Mouse (Mus musculus) liver, embryonic 16.5 days (tissue): ENCODE data around the gene Mlf2. TPM values are rescaled to one million over a fixed set of nuclear protein-coding genes. Genes with fewer than 3 reads are reported as not detected.

ENCODE experiments used
- ATAC-seq: fragments of 200-750 bp; cut with Nextera tagmentation; 2 replicates; pipeline ENCODE4 v1.8.0; 2017; ENCODE audit warnings: low read depth, mild to moderate bottlenecking, moderate number of reproducible peaks, moderate library complexity
- H3K27ac ChIP-seq: fragments of 300-500 bp; sonication (generic); 2 replicates; pipeline ENCODE4 v1.5.1; 2014; ENCODE audit warnings: mild to moderate bottlenecking, low read length
- H3K27me3 ChIP-seq: fragments of 300-500 bp; sonication (generic); 2 replicates; pipeline ENCODE4 v1.6.1; 2014; ENCODE audit warnings: low read depth, low read length, mixed read lengths; ENCODE audit not compliant: control insufficient read depth, insufficient read depth
- H3K36me3 ChIP-seq: fragments of 300-500 bp; sonication (generic); 2 replicates; pipeline ENCODE4 v1.6.1; 2014; ENCODE audit warnings: mild to moderate bottlenecking; ENCODE audit not compliant: control insufficient read depth, insufficient read depth
- H3K4me1 ChIP-seq: fragments of 300-500 bp; sonication (generic); 2 replicates; pipeline ENCODE4 v1.6.1; 2014; ENCODE audit warnings: low read depth, low read length, mixed read lengths; ENCODE audit not compliant: control insufficient read depth
- H3K4me2 ChIP-seq: fragments of 300-500 bp; sonication (generic); 2 replicates; pipeline ENCODE4 v1.6.1; 2014; ENCODE audit warnings: low read depth, low read length, mixed read lengths
- H3K4me3 ChIP-seq: fragments of 300-500 bp; sonication (generic); 2 replicates; pipeline ENCODE4 v1.5.1; 2014; ENCODE audit warnings: low read depth, mild to moderate bottlenecking, low read length
- H3K9ac ChIP-seq: fragments of 300-500 bp; sonication (generic); 2 replicates; pipeline ENCODE4 v1.6.1; 2014; ENCODE audit warnings: low read depth, low read length
- H3K9me3 ChIP-seq: fragments of 300-500 bp; sonication (generic); replicated peaks from 2 replicates; pipeline ENCODE4 v1.6.1; 2016; ENCODE audit warnings: low read length; ENCODE audit not compliant: control insufficient read depth
- WGBS: fragments of 180-500 bp; shearing (Covaris S2); extraction: QIAGEN DNeasy Blood & Tissue Kit; methylation state at CpG from one replicate; pipeline ENCODE4 v1.1.7; 2014; ENCODE audit not compliant: insufficient replicate concordance; 5-methylcytosine and 5-hydroxymethylcytosine counted together
- polyA plus RNA-seq: library from polyadenylated mRNA; unstranded; fragments of >200 nt; fragmentation: Nextera tagmentation; extraction: Ambion mirVana; gene quantifications from 2 replicates; pipeline ENCODE4 v1.2.1, GENCODE M21; 2015

Mlf2 gene
- polyA plus RNA-seq, 1 experiment from 2014 or later, result 110 TPM

DNA sequence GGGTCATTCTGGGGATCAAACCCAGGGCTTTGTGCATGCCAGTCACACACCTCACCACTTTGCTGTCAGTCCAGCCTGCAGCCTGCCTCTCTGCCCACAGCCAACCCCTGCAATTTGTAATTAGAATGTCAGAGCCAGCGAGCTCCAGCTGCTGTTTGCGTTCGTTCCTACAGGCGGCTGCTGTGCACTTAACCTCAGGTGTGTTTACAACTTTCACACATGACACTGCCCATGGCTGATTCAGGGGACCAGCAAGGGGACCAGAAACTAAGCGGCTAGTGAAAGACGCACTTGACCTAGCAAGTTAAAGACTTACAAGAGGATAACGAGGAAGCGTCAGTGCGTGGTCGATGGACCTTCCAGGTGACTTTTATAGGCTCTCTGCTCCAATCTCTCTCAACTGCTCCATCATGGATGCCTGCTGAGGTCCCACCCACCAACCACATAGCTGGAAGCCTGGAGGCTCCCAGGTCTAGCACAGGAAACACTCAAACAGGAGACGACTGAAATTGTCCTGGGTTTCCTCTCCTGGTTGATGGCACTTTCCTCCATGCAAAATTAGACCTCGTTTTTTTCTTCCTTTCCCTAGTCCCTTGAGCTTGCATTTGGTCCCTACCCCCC lies 5.9 kb upstream of the Mlf2 start:
- peak overlapping the region; percentile 41 for H3K4me3 ChIP-seq
- H3K4me2 ChIP-seq, result peak overlapping the region; percentile 39
- peaks cover 3% of the 10 kb centered on the region for H3K4me1 ChIP-seq
- no peak for ATAC-seq
- 41% methylated on average over 12 of the region's 12 CpGs for WGBS
- H3K27me3 ChIP-seq, result peaks cover 6% of the 10 kb centered on the region
- peak overlapping the region; percentile 7; the same call in 1 of the 2 replicates for H3K9ac ChIP-seq
- no peaks in the 10 kb centered on the region for H3K9me3 ChIP-seq
- no peaks in the 10 kb centered on the region for H3K36me3 ChIP-seq
- peak overlapping the region; percentile 81 for H3K27ac ChIP-seq

GRCm38 (mm10) chr6:124925941-124926340 lies 5.2 kb upstream of the Mlf2 start:
- Histone ChIP-seq H3K4me1 (peaks cover 6% of the 10 kb centered on the region), H3K9ac (no peak overlapping the region; the same call in 1 of the 2 replicates), H3K27ac (peak overlapping the region; percentile 81), H3K36me3 (no peaks in the 10 kb centered on the region), H3K4me2 (peak overlapping the region; percentile 39), H3K9me3 (no peaks in the 10 kb centered on the region), H3K4me3 (peak overlapping the region; percentile 41), H3K27me3 (peaks cover 3% of the 10 kb centered on the region; the same call in 1 of the 2 replicates)
- no peak for ATAC-seq
- 33% methylated on average over 5 of the region's 5 CpGs for WGBS

DNA sequence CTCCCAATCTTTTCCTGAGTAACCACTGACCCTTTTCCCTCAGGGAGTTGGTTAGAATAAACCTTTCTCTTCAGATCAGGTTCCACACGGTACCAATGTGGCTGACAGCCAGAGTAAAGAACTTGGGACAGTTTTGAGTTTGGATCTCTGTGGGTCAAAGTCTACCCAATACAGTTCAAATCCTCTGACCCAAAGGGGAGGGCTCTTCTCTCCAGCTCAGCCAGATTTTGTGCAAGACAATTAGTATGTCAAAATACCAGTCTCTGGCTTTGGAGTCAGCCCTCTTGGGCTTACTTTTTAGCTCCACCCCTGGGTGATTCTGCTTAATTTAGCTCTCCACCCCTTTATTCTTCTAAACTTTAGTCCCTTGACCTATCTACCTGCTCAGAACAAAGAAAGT lies 955 bp upstream of the Mlf2 start:
- peak overlapping the region; percentile 97 for H3K4me3 ChIP-seq
- peak; percentile 2 for ATAC-seq
- WGBS, result 67% methylated on average over 1 of the region's 1 CpGs
- H3K9me3 ChIP-seq, result no peaks in the 10 kb centered on the region
- peak overlapping the region; percentile 71 for H3K9ac ChIP-seq
- H3K27ac ChIP-seq, result peak overlapping the region; percentile 87
- H3K27me3 ChIP-seq, result no peaks in the 10 kb centered on the region
- peak overlapping the region; percentile 76 for H3K4me2 ChIP-seq
- peaks cover 19% of the 10 kb centered on the region for H3K4me1 ChIP-seq
- peaks cover 9% of the 10 kb centered on the region for H3K36me3 ChIP-seq

DNA sequence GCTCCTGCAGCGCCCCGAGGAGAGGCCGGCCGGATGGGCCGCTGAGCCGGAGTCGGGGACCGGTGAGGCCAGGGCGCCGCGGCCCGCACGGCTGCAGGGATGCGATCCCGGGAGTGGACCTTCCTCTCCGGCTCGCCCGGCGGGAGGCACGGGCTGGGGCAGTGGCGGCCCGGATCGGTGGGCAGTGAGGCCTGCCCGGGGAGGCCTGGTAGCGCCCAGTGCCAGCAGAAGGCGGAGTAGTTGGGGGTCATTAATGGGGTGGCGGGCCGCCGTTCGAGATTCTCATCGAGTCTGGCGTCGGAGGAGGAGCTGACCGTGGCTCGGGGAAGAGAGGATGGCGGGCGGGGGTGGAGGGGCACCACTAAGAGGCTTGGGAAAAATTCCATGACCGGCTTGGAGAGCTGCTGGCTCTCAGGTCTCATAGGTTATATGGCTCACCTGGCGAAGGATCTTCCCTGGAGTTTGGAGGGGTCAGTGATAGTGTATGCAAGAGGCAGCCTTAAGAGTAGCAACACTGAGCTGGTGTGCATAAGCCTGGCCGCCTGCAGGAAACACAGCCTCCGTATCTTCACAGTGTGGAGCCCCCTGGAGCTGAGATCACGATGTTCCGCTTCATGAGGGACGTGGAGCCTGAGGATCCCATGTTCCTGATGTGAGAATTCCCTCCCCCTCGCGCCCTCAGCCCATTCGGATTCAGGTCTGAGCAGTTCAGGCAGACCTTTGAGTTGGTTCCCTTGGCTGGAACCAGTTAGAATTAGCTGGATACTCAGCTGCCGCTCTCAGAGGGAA lies 533 bp downstream of the Mlf2 start:
- H3K9ac ChIP-seq, result peak overlapping the region; percentile 96
- H3K9me3 ChIP-seq, result no peaks in the 10 kb centered on the region
- peak overlapping the region; percentile 90 for H3K27ac ChIP-seq
- no peak for ATAC-seq
- peak overlapping the region; percentile 87 for H3K4me2 ChIP-seq
- H3K36me3 ChIP-seq, result peaks cover 9% of the 10 kb centered on the region
- peak overlapping the region; percentile 97 for H3K4me3 ChIP-seq
- under 1% methylated on average over 47 of the region's 48 CpGs for WGBS
- H3K4me1 ChIP-seq, result peaks cover 19% of the 10 kb centered on the region
- no peaks in the 10 kb centered on the region for H3K27me3 ChIP-seq

GRCm38 (mm10) chr6:124932314-124932695 lies 1.1 kb downstream of the Mlf2 start:
- Histone ChIP-seq H3K27ac (peak overlapping the region; percentile 90; the same call in 1 of the 2 replicates), H3K9me3 (no peaks in the 10 kb centered on the region), H3K4me2 (peak overlapping the region; percentile 87), H3K27me3 (no peaks in the 10 kb centered on the region), H3K36me3 (peaks cover 9% of the 10 kb centered on the region), H3K4me1 (peaks cover 19% of the 10 kb centered on the region), H3K9ac (peak overlapping the region; percentile 96), H3K4me3 (peak overlapping the region; percentile 97)
- no peak for ATAC-seq
- 61% methylated on average over 12 of the region's 12 CpGs for WGBS

DNA sequence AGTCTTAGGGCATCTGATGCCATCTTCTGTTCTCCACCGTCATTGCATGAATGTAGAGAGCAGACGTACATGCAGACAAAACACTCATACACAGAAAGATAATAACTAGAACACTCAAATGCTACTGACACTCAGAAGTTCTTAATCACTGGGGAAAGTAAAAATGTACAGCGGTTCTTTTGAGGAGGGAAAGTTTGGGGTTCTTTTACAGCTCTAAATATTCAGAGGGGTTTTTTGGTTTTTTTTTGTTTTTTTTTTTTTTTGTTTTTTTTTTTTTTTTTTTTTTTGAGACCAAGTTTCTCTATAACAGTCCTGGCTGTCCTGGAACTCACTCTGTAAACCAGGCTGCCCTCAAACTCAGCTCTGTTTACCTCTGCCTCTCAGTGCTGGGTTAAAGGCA lies 1.9 kb downstream of the Mlf2 start:
- no peak for ATAC-seq
- H3K36me3 ChIP-seq, result peaks cover 9% of the 10 kb centered on the region
- H3K4me2 ChIP-seq, result no peak overlapping the region
- no peaks in the 10 kb centered on the region for H3K27me3 ChIP-seq
- peaks cover 19% of the 10 kb centered on the region for H3K4me1 ChIP-seq
- no peak overlapping the region for H3K4me3 ChIP-seq
- no peak overlapping the region for H3K9ac ChIP-seq
- 76% methylated on average over 3 of the region's 3 CpGs for WGBS
- no peaks in the 10 kb centered on the region for H3K9me3 ChIP-seq
- no peak overlapping the region for H3K27ac ChIP-seq

- Histone ChIP-seq H3K4me2 (no peak overlapping the region), H3K36me3 (peaks cover 9% of the 10 kb centered on the region)
Observed at GRCm38 (mm10) chr6:124934670-124935069, 3.5 kb downstream of the Mlf2 start.

DNA sequence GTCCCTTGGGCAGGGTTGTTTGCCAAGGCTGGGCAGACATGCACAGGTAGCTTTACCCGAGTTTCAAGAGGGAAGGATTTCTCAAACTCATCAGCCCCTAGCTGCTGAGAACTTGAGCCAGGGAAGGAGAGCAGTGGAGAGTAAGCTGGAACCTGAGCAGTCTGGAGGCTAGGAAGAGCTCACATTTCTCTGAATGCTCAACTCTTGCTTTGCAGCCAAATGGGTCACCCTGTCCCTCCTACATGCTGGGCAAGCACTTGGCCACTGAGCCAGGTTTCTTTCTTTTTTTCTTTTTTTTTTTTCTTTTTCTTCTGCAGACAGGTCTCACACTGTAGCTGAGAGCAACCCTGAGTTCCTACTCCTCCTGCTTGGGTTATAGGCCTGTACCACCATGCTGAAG lies 5.5 kb downstream of the Mlf2 start:
- no peaks in the 10 kb centered on the region for H3K27me3 ChIP-seq
- no peaks in the 10 kb centered on the region for H3K9me3 ChIP-seq
- peaks cover 9% of the 10 kb centered on the region for H3K36me3 ChIP-seq
- H3K4me2 ChIP-seq, result no peak overlapping the region
- ATAC-seq, result no peak
- H3K4me1 ChIP-seq, result peaks cover 13% of the 10 kb centered on the region
- H3K4me3 ChIP-seq, result no peak overlapping the region
- WGBS, result 74% methylated on average over 1 of the region's 1 CpGs
- H3K9ac ChIP-seq, result no peak overlapping the region
- H3K27ac ChIP-seq, result no peak overlapping the region

More at GRCm38 (mm10) chr6:124934670-124935069, 3.5 kb downstream of the Mlf2 start:
- Histone ChIP-seq H3K27me3 (no peaks in the 10 kb centered on the region), H3K4me3 (no peak overlapping the region), H3K9me3 (no peaks in the 10 kb centered on the region), H3K4me1 (peaks cover 19% of the 10 kb centered on the region), H3K9ac (no peak overlapping the region), H3K27ac (no peak overlapping the region)
- no peak for ATAC-seq
- 91% methylated on average over 7 of the region's 7 CpGs for WGBS

GRCm38 (mm10) chr6:124937493-124937892 lies 6.3 kb downstream of the Mlf2 start:
- Histone ChIP-seq H3K27me3 (no peaks in the 10 kb centered on the region), H3K9me3 (no peaks in the 10 kb centered on the region), H3K4me3 (no peak overlapping the region), H3K4me1 (peaks cover 5% of the 10 kb centered on the region), H3K9ac (no peak overlapping the region), H3K36me3 (peaks cover 9% of the 10 kb centered on the region), H3K4me2 (no peak overlapping the region), H3K27ac (no peak overlapping the region)
- no peak for ATAC-seq
- 59% methylated on average over 2 of the region's 2 CpGs for WGBS
